Mouse (Mus musculus) liver, postnatal 0 days (tissue): ENCODE data around the gene Adamts7. TPM values are rescaled to one million over a fixed set of nuclear protein-coding genes. Genes with fewer than 3 reads are reported as not detected.

ENCODE experiments used
- ATAC-seq: fragments of 200-750 bp; cut with Nextera tagmentation; 2 replicates; pipeline ENCODE4 v1.8.0; 2017; ENCODE audit warnings: mild to moderate bottlenecking, moderate library complexity
- DNase-seq: peaks from one replicate; pipeline ENCODE4 v3.0.0-alpha.2; 2016
- H3K27ac ChIP-seq: fragments of 300-500 bp; sonication (generic); 2 replicates; pipeline ENCODE4 v1.5.1; 2014; ENCODE audit warnings: antibody characterized with exemption, moderate library complexity, mild to moderate bottlenecking, low read depth
- H3K27me3 ChIP-seq: fragments of 300-500 bp; sonication (generic); 2 replicates; pipeline ENCODE4 v1.6.1; 2014; ENCODE audit warnings: low read length, control low read depth, mixed read lengths; ENCODE audit not compliant: insufficient read depth
- H3K36me3 ChIP-seq: fragments of 300-500 bp; sonication (generic); replicated peaks from 2 replicates; pipeline ENCODE4 v1.6.1; 2014; ENCODE audit warnings: mild to moderate bottlenecking, control low read depth, low read length, moderate library complexity, mixed read lengths; ENCODE audit not compliant: insufficient read depth
- H3K4me1 ChIP-seq: fragments of 300-500 bp; sonication (generic); 2 replicates; pipeline ENCODE4 v1.6.1; 2014; ENCODE audit warnings: antibody characterized with exemption, mild to moderate bottlenecking, control low read depth; ENCODE audit not compliant: insufficient read depth
- H3K4me2 ChIP-seq: fragments of 300-500 bp; sonication (generic); 2 replicates; pipeline ENCODE4 v1.6.1; 2014; ENCODE audit warnings: low read depth, mild to moderate bottlenecking, low read length, moderate library complexity, mixed read lengths
- H3K4me3 ChIP-seq: fragments of 300-500 bp; sonication (generic); 2 replicates; pipeline ENCODE4 v1.5.1; 2014; ENCODE audit warnings: low read depth, low read length
- H3K9ac ChIP-seq: fragments of 300-500 bp; sonication (generic); replicated peaks from 2 replicates; pipeline ENCODE4 v1.6.1; 2014; ENCODE audit warnings: mild to moderate bottlenecking, moderate library complexity
- H3K9me3 ChIP-seq: fragments of 300-500 bp; sonication (generic); 2 replicates; pipeline ENCODE4 v1.6.1; 2016; ENCODE audit warnings: mild to moderate bottlenecking, control low read depth, low read length, mixed read lengths
- CTCF ChIP-seq: sonication (generic); IDR thresholded peaks from 2 replicates; pipeline ENCODE4 v1.5.1; 2016; ENCODE audit warnings: antibody characterized with exemption, low read depth
- EP300 ChIP-seq: IDR thresholded peaks from 2 replicates; pipeline ENCODE4 v1.6.1; 2016; ENCODE audit warnings: antibody characterized with exemption, low read depth, mild to moderate bottlenecking
- WGBS: fragments of 180-500 bp; shearing (Covaris S2); extraction: QIAGEN DNeasy Blood & Tissue Kit; methylation state at CpG from one replicate; pipeline ENCODE4 v1.1.7; 2014; ENCODE audit not compliant: insufficient replicate concordance; 5-methylcytosine and 5-hydroxymethylcytosine counted together
- polyA plus RNA-seq: library from polyadenylated mRNA; unstranded; fragments of >200 nt; fragmentation: Nextera tagmentation; extraction: Ambion mirVana; gene quantifications from 2 replicates; pipeline ENCODE4 v1.2.1, GENCODE M21; 2015

Gene Adamts7
- 1.6 and 2.0 TPM in 2 replicates for polyA plus RNA-seq

DNA sequence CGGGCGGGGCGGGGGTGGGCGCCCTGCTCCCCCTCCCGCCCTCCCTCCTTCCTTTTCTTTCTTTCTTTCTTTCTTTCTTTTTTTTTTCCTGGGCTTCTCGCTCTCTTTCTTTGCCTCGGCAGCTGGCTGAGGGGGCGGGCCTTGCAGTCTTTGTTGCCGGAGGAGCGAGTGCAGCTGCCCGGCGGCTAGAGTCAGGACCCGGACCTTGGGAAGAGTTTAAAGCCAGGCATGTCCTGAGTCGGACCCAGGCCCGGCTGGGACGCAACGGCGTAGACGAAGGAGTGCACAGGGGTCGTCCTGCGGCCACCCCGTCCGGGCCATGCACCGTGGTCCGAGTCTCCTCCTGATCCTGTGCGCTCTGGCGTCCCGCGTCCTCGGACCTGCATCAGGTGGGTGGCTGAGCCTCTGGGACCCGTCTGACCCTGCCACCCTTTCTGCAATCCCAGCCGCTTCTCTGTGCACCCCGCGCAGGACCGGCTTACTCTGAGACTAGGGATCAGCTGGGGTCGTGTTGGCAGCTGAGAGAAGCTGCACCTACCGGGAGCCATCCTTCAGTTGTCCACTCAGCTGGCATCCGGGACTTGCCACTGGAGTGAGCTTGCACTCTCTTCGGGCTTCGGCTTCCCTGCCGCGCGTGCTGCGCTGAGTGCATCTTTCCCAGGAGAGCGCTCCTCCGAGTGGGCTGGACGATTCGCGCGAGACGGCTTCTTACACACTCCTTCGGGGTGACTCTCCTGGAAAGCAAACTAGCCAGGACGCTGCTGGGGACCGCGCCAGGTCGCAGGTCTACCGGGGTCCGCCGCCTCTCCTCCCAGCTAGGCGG, at the start of gene Adamts7:
Adamts7 (plus strand) TSS at position 144 of the 823 bp plus-strand sequence.
- WGBS = 2% methylated on average over 59 of the region's 60 CpGs
- peak within 1 kb of the TSS; percentile 62 for H3K9ac ChIP-seq
- no peaks in the 10 kb centered on the region for H3K9me3 ChIP-seq
- H3K4me1 ChIP-seq = peaks cover 18% of the 10 kb centered on the region; the same call in 1 of the 2 replicates
- H3K4me2 ChIP-seq = peak within 1 kb of the TSS; percentile 91
- TF ChIP-seq EP300 = no peak
- no peak for TF ChIP-seq CTCF
- DNase-seq (peak; percentile 40), ATAC-seq (peak; percentile 31)
- H3K36me3 ChIP-seq = no peaks in the 10 kb centered on the region
- no peak within 1 kb of the TSS for H3K27ac ChIP-seq
- H3K4me3 ChIP-seq = peak within 1 kb of the TSS; percentile 63
- H3K27me3 ChIP-seq = peaks cover 33% of the 10 kb centered on the region

DNA sequence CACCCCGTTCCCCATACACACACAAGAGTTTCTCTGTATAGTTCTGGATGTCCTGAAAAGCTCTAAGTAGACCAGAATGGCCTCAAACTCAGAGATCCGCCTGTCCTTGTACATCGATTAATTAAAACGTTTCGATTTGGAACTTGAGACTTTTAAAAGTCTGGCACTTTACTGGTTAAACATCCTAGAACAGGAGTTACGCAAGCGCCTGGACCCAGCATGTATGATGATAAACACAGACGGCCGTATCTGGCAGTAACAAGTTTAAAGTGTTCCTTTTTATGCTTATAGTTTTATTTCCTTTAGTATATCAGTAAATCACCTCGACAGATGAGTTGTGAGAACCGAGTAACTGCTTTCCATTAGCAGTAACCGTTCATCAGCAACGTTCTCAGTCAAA, 49.7 kb upstream of the Adamts7 start:
- no peaks in the 10 kb centered on the region for H3K9me3 ChIP-seq
- H3K27ac ChIP-seq = peak overlapping the region; percentile 100
- under 1% methylated on average over 13 of the region's 13 CpGs for WGBS
- peak overlapping the region; percentile 100 for H3K9ac ChIP-seq
- peak overlapping the region; percentile 80 for H3K4me2 ChIP-seq
- DNase-seq (peak; percentile 34), ATAC-seq (no peak)
- H3K4me3 ChIP-seq = peak overlapping the region; percentile 100
- H3K27me3 ChIP-seq = no peaks in the 10 kb centered on the region
- peaks cover 9% of the 10 kb centered on the region for H3K36me3 ChIP-seq
- TF ChIP-seq CTCF = no peak
- TF ChIP-seq EP300 = no peak; the same call in 1 of the 2 replicates
- peaks cover 22% of the 10 kb centered on the region for H3K4me1 ChIP-seq

DNA sequence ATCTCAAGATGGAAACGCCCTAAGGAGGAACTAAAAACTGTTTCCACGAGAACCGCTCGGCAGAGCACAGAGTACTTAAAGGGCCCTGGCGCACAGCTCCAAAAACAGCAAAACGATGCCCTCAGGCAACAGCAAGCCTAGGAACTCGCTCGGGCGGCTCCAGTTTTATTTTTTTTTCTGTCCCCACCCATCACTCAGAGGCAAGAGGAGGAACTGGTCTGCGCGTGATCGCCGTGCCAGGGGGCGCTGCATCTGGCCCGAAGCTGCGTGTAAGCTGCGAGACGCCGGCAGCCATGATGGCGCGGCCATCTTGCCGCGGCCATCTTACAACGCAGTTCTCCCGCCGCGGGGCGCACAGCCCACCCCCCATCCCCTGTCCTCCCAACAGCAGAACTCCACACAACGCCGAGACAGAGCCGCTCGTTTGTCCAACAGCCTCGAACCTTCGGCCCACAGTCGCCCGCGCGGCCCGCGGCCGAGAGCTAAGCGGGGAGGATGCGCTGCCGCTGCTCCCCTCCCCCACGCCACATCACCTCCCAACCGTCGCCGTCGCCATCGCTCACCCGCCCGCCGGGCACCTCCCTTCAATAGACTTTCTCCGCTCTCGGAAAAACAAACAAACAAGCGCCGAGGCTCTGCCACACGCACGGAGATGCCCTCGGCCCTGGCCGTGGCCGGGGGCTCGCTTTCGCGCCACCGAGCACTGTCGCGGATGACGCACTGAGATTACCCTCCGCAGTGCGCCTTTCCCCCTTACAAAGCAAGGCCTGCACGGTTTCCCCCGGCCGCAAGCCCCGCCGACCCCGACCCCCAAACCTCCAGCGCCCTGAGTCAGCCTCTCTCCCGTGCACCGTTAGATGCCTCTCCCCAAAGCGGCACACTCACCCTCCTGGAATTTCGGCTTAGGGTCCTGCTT, 49.0 kb upstream of the Adamts7 start:
- ATAC-seq = peak; percentile 75
- Histone ChIP-seq H3K4me3 (peak overlapping the region; percentile 100), H3K4me1 (peaks cover 18% of the 10 kb centered on the region), H3K9ac (peak overlapping the region; percentile 100), H3K9me3 (no peaks in the 10 kb centered on the region), H3K27me3 (no peaks in the 10 kb centered on the region), H3K27ac (peak overlapping the region; percentile 100), H3K36me3 (peaks cover 3% of the 10 kb centered on the region), H3K4me2 (peak overlapping the region; percentile 80)
- WGBS = under 1% methylated on average over 82 of the region's 82 CpGs
- DNase-seq = peak; percentile 92
- TF ChIP-seq CTCF (peak; percentile 90), EP300 (peak; percentile 33; the same call in 1 of the 2 replicates)

DNA sequence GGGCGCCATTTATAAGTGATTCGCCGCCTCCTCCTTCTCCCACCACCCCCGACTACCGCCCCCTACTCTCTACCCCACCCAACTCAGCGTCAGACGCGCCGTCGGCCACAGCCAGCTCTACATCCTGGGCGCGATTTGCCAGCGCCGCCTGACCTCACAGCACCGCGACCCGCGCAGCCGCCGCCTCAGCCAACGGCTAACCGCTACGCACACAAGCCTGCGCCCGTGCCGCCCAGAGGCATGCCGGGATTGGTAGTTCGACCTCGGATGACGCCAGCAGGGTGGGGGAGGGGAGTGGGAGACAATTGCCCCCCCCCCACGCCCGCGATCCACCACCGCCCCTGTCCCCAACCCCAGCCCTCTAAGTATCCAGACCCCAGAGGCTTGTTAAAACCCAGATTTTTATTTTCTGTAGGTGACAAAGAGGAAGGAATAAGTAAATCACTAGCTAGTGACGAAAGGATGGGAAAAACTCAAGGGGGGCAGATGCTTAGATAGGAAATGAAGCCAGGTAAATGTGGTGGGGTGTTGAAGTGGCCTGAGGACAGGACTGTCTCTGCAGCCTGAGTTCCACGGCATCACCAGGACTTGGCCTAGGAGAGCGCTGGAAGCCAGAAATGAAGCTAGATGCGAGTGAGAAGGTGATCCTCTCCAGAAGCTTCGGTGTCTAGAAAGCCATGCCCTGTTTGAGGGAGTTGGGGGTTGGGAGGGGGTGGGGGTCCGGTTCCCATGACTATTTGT, 48.1 kb upstream of the Adamts7 start, which contains the start of gene Morf4l1:
Morf4l1 (minus strand) TSS at position 208 of the 741 bp plus-strand sequence.
- DNase-seq (peak; percentile 96), ATAC-seq (peak; percentile 94)
- peak within 1 kb of the TSS; percentile 100 for H3K4me3 ChIP-seq
- H3K9me3 ChIP-seq = no peaks in the 10 kb centered on the region
- peak within 1 kb of the TSS; percentile 100 for H3K9ac ChIP-seq
- H3K27me3 ChIP-seq = no peaks in the 10 kb centered on the region
- TF ChIP-seq EP300 (no peak), CTCF (no peak)
- H3K4me1 ChIP-seq = peaks cover 18% of the 10 kb centered on the region
- WGBS = 1% methylated on average over 36 of the region's 40 CpGs
- H3K4me2 ChIP-seq = peak within 1 kb of the TSS; percentile 82
- H3K36me3 ChIP-seq = no peaks in the 10 kb centered on the region
- H3K27ac ChIP-seq = peak within 1 kb of the TSS; percentile 100

DNA sequence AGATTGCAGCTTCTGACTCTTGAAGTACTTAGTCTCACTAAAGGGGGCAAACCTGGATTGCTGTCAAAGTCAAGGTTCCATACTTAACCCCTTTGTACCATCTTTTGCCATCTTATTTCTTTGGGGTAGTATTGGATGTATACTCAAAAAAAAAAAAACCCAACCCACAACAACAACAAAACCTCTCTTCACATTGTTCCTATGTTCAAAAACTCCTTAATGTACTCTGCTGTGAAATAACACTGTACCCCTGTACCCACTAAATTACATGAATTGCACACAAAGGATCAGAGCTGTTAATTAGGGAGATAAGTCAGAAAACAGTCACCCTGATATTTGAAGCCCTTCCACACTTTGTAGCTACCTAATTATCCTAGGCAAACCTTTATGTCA, 47.6 kb upstream of the Adamts7 start:
- Histone ChIP-seq H3K36me3 (no peaks in the 10 kb centered on the region), H3K9ac (peak overlapping the region; percentile 100), H3K4me1 (peaks cover 18% of the 10 kb centered on the region), H3K27me3 (no peaks in the 10 kb centered on the region), H3K4me2 (peak overlapping the region; percentile 82), H3K27ac (no peak overlapping the region), H3K4me3 (peak overlapping the region; percentile 100), H3K9me3 (no peaks in the 10 kb centered on the region)
- ATAC-seq (no peak), DNase-seq (no peak)
- TF ChIP-seq CTCF (no peak), EP300 (no peak)

DNA sequence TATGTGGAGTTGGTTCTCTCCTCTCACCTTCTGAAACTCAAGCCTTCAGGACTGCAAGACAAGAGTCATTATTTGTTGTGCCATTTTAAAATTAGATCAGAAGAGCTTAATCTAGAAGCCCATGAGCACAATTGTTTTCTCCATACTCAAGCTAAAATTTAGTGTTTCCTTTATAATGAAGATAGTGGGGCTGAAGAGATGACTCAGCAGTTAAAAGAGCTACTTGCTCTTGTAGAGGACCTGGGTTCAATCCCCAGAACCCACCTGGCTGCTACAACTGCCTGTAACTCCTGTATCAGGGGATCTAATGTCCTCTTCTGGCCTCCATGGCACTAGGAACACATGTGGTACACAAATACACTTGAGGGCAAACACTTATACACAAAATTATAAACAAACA, 45.6 kb upstream of the Adamts7 start:
- Histone ChIP-seq H3K9me3 (no peaks in the 10 kb centered on the region), H3K27ac (no peak overlapping the region), H3K36me3 (no peaks in the 10 kb centered on the region), H3K27me3 (no peaks in the 10 kb centered on the region), H3K9ac (no peak overlapping the region), H3K4me2 (no peak overlapping the region), H3K4me3 (no peak overlapping the region), H3K4me1 (peaks cover 5% of the 10 kb centered on the region; the same call in 1 of the 2 replicates)
- ATAC-seq (no peak), DNase-seq (no peak)
- TF ChIP-seq CTCF (no peak), EP300 (no peak)
